Mouse (Mus musculus): ENCODE measurements around the gene Gm17359.
"Not testable (repeated sequence)": the region's sequence is repeated elsewhere in the genome, so short reads cannot be mapped to it uniquely, and the experiment has no call there.

The Gm17359 gene

DNA sequence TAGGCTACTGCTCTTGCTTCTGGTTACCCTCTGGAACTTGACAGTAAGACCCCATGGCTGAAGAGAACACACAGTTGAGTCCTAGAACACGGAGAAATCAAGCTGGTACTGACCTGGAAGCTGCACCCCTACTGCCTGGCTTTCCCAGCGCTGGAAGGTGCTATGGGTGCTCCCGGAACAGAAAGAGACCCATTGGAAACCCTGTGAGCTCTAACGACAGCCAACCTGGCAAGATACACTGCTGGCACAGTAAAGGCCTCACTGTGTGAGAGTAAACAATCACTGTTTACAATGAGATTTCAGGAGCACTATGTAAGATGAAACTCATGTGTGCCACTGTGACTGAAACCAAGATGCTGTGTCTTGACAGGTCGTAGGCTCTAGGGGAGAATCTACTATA is 78.6 kb downstream of the Gm17359 start:
- no peak for DNase-seq (ENCODE audit: low spot score in 2 of 2)

DNA sequence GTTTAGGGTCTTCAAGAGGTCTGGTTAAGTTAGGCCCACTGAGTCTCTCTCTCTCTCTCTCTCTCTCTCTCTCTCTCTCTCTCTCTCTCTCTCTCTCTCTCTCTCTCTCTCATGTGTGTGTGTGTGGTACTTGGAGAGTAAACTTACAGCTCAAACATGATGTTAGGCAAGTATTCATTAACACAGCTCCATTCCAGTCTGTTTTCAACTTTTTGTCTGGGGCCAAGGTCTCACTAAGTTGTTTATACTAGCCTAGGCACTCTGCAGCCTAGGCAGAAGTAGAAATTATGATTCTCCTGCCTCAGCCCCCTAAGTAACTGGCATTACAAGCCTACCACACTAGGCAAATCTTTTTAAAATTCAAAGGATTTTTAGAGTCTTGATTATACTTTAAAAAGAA is 79.5 kb downstream of the Gm17359 start:
- no peak for DNase-seq (ENCODE audit: low spot score in 2 of 2)

GRCm38 (mm10) chr3:79416944-79417680 is 80.7 kb downstream of the Gm17359 start:
- no peak for DNase-seq (ENCODE audit: low spot score in 2 of 2)

DNA sequence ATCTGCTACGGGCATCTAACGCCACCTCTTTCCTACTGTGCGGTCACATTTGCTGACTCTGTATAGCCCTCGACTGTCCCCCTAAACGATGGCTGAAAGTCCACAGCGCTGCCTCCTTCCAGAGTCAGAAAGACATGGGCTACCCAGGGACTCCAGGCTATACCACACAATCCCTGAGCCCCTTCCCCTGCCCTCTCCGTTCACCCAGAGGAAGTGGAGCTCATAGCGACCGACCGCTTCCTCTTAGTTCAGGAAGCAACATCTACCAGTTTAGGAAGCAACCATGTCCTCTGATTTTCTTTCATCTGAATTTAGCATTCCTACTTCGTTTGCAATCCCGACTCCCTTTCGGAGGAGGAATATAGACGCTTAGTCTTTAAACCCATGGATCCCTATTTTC is 82.5 kb downstream of the Gm17359 start:
- no peak for DNase-seq (ENCODE audit: low spot score in 2 of 2)

GRCm38 (mm10) chr3:79425441-79425840 is 89.0 kb downstream of the Gm17359 start:
- no peak for DNase-seq (ENCODE audit: low spot score in 2 of 2)

DNA sequence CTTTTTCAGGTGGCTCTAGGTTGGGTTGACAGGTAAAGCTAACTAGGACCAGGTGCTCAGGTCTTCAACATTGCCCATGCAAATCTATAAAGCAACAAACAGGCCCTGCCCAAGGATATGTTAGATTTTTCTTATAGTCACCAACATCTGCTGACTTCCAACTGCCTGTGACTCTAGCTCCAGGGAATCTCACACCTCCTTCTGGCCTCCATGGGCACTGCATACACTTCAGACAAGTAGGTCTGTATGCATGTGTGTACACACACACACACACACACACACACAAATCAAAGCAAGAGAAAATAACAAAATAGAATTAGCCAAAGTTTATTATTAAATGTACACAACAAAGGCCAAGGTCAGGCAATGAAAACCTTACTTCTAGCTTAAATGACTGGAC is 97.1 kb downstream of the Gm17359 start:
- no peak for DNase-seq (ENCODE audit: low spot score in 2 of 2)

DNA sequence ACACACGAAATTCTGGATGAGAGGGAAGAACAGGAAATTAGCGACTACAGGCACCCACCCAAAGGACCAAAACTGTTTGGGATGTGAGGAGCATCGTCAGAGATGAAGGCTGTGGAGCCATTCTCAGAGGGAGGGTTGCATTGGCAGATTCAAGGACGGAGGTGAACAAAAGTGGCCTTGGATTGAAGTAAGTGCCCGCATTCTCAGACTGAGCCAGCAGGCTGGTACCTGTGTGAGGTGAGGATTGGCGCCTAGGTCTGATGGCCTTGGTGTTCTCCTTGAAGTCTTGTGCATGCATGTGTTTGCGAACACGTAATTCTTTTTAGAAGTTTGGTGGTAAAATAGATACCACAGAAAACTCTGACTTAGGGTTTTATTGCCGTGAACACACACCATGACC is 98.0 kb downstream of the Gm17359 start:
- no peak for DNase-seq (ENCODE audit: low spot score in 2 of 2)

DNA sequence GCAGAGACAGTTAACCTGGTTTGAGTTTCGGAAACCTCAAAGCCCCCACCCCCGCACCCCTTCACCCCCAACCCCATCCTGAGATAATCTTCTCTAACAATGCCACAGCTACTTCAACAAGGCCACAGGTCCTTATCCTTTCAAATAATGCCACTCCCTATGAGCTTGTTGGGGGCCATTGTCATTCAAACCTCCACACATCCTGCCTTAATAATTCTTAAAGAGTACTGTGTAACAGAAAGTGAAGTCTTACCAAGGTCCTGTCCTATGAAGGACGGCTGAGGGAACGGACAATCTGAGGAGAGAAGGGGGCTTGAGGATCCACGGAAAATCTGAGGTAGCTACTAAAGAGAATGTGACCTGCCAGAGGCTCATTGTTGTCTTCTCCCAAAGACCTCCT is 98.5 kb downstream of the Gm17359 start:
- DNase-seq (ENCODE audit: low spot score in 2 of 2): no peak

DNA sequence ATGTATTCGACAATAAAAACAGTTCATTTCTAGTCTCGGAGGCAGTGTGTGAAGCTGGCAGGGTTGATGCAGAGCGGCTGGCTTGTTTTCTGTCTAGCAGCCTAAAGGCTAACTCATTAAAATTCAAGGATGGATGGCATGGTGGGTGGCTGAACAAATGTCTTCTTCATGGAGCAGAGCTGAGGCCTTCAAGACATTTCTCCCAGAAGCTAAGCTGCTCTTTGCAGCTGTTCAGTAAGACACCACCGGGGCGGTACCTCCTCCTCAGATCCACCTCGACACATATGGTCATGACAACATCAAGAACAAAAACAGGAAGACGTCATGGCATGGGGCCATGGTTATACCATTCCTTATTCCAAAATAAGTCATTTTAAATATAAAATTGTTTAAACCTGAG is 99.7 kb downstream of the Gm17359 start:
- no peak for DNase-seq (ENCODE audit: low spot score in 2 of 2)

DNA sequence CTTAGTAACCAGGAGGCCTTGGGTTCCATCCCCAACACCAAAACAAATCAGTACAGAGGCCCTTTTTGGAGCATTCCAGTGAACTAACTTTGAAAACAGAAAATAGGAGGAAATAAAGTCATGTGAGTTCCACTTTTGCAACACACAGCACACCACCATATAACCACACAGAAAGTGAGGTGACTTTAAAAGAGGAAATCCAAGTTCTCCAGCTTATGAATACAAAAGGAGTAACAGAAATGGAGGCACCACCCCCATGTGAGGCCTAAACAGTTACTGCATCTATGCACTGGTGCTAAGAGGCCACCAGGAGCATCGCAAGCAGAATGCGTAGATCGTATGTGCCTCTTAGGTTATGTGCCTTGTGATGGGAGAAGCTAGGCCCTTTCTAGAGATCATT is 101.8 kb downstream of the Gm17359 start:
- no peak for DNase-seq (ENCODE audit: low spot score in 2 of 2)

DNA sequence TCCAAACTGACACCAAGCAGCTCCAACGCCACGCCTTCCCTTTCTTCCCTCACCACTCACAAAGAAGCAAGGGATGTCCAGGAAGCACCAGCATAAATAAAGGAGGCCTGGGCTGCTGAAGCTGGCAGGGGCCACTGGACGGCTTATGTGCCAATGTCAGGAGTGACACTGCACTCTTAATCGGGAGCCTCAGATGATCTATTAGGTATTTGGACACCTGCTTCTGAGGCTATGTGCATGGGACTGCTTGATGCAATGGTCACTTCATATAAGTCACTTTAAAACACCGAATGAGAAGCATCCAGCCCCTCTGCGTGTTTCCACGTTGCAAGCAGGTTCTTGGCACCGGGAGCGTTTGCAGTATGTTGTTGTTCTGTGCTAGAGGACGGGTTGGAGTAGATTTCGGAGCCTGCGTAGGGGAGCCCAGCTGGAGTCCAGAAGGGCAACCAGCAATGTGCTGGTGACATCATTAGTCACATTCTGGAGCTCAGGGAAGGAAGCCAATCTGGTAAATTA is 104.6 kb downstream of the Gm17359 start:
- no peak for DNase-seq (ENCODE audit: low spot score in 2 of 2)

DNA sequence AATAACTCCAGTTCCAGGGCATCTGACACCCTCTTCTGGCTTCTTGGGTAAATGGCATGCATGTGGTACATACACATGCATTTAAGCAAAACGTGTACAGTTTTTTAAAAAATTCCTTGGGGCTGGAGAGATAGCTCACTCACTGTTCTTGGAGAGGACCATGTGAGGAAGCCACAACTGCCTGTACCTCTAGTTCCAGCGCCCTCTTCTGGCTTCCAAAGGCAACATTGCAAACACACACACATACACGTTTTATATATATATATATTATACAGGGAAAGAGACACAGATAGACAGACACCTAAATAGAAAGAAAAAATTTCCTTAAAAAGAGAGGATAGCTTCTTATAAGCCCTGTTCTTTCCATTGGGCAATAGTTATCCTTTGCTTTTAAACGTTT is 107.4 kb downstream of the Gm17359 start:
- DNase-seq (ENCODE audit: low spot score in 2 of 2): no peak

DNA sequence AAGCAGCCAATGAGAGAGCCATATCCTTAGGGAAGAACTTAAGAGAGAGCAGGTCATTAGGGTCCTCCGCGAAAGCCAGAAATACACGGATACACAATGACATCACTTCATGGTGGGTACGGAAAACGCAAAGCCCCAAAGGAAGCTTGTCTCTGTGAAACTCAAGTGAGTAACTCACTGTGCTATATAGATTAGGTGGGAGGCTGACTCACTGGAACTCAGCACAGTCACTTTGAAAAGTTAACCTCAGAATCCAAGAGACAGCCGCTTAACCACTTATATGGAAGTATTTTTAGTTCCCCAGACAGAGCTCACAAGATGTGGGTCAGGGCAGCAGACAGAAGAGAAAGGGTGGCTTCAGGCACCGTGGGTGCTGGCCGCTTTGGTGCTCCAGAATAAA is 108.6 kb downstream of the Gm17359 start:
- DNase-seq (ENCODE audit: low spot score in 2 of 2): no peak

DNA sequence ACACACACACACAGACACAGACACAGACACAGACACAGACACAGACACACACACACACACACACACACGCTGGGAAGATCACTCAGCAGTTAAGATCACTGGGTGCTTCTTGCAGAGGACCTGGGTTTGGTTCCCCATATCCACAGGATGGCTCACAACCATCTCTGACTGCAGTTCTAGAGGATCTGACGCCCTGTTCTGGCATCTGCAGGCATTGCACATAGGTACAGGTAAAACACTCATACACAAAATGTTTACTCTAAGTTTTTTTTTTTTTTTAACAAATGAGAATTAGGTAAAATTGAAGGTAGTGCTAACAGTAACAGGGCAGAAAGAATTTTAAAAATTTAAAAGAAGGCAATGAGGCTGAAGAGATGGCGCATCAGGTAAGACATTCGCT is 109.7 kb downstream of the Gm17359 start:
- DNase-seq (ENCODE audit: low spot score in 2 of 2): no peak

GRCm38 (mm10) chr3:79446648-79447047 is 110.2 kb downstream of the Gm17359 start:
- not testable (repeated sequence) for DNase-seq (ENCODE audit: low spot score in 2 of 2)

DNA sequence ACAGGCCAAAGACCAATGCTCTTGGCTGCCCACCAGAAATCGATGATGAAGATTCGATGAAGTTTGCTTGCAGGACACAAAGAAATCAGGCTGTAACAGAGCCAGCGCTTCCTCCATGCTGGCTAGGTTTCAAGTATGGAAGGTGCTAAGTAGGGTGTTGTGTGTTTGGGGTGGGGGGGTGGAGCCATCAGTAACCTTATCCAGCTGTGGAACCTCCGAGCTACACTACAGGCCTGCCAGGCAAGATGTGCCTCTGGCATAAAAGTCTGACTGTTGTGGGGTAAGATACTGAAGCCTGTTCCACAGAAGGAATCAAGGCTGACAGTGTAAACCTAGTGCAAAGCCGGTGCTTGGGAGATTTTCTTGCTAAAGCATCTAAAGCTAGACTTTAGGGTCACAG is 112.0 kb downstream of the Gm17359 start:
- no peak for DNase-seq (ENCODE audit: low spot score in 2 of 2)

- no peak for DNase-seq (ENCODE audit: low spot score in 2 of 2)
These were observed 112.9 kb downstream of the Gm17359 start for GRCm38 (mm10) chr3:79449361-79449760.

- DNase-seq (ENCODE audit: low spot score in 2 of 2): no peak
These were observed 116.3 kb downstream of the Gm17359 start for GRCm38 (mm10) chr3:79452696-79453263.

- no peak for DNase-seq (ENCODE audit: low spot score in 2 of 2)
These were observed 119.3 kb downstream of the Gm17359 start for GRCm38 (mm10) chr3:79455761-79456160.

- no peak for DNase-seq (ENCODE audit: low spot score in 2 of 2)
These were observed 122.3 kb downstream of the Gm17359 start for GRCm38 (mm10) chr3:79458651-79459275.

DNA sequence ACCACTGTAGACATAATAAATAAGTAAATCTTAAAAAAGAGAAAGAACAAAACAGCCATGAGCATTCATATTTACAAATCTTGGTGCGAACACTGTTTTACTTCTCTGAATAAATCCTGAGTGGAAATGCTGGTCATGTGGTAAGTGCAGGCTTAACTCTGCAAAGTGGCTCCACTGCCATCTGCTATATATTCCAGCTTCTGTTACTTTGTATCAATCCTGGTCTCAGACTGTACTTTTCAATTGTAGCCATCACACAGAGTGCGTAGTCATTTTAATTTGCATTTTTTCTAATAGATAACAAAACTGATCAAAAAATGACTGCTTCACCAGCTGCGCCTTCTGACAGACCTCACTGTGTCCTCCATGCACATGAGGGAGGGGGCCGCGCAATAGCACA is 133.0 kb downstream of the Gm17359 start:
- DNase-seq (ENCODE audit: low spot score in 2 of 2): no peak

DNA sequence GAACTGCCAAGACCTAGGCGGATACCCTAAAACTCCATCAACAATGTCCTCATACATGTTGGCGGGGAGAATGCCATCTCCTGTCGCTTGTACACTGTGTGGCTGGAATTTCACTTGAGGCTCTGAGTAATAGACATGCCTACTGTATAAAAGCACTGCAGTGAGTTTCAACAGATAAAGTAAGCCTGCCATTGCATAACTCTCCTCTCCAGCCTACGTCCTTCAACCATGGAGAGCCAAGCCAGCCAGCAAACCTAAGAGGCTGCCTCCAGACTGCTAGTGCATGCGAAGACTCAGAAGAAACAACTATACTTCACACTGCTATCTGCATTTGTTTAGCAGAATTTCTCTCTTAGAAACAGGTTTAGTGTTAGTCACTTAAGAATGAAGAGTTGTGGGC is 135.9 kb downstream of the Gm17359 start:
- no peak for DNase-seq (ENCODE audit: low spot score in 2 of 2)

DNA sequence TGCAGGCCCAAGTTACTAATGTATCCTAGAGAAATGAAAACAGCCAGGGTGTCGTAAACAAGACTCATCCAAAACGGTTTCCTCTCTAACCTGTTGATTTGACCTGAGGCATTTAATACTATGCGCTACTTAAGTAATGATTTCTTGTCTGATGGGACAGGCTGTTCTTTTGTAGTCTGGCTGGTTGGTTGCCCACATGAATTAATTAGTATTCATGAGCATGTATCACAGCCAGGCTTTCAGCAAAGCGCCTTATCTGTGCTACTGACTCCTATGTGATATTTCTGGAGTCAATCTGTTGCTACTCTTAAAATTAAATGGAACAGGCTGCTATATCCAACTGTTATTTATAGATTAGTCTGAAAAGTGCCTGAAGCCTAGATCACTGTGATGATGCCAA is 138.4 kb downstream of the Gm17359 start:
- DNase-seq (ENCODE audit: low spot score in 2 of 2): no peak
